Mouse (Mus musculus): ENCODE results near the gene Napsa. TPM values are rescaled to one million over a fixed set of nuclear protein-coding genes. Genes with fewer than 3 reads are reported as not detected.

Napsa gene
- 0.88 TPM in 1 of 2 replicates, not detected in the other for total RNA-seq (2021)
- long read RNA-seq = 0 reads

DNA sequence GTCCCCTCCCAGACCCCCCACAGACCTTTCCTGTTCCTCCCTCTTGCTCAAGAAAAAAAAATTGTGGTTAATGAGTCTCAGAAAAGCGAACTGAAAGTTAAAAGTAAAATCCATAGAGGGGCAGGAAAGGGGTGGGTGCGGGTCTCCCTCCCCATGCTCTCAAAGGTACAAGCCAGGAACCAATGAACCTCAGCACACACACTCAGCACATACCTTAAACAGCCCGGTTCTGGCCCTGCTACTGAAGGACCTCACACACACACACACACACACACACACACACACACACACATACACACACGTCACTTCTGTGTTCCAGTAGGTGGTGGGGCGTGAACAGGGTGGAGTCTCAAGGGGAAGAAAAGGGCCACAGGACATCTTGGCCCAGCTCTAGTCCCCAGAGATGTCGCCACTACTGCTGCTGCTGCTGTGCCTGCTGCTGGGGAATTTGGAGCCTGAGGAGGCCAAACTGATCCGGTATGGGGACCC lies at the start of gene Napsa:
Gene Napsa (plus strand): TSS at position 168 of the 489 bp plus-strand sequence.
- DNase-seq = no peak

DNA sequence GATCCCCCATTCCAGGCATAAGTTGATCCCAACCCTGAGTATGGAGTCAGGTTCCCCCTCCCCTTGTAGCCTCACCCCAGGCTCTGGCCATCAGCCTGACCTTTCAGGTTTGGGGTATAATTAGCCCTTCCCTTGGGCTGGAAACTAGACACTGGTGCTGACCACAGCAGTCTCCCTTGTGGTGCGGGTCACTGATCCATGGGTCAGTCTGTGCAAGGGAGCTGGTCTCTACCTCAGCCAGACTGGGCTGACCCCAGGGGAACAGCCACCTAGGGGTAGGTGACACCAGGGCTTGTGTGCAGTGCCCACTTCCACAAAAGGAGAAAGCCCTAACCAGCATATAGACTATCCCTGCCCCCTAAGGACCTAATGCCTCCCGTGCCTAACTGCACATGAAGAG lies 49.1 kb upstream of the Napsa start:
- DNase-seq = no peak

DNA sequence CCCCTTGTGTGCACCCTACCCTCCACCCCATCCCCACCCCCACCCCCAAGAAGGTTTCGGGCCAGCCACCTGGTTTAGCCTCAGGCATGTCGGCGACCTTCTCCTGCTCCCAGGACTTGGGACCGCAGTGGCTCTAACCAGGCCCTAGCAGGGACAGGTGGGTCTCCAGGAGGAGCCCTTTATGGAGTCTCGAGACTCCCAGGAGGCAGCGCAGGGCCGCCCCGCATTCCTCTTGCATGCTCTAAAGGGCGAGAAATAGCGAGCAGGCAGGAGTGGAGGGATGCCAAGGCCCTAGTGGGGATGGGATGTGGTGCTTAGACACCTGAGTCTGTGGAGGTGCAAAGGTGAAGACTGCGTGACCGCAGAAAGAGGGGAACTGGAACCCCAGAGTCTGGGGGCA lies 47.7 kb upstream of the Napsa start, which contains the start of gene Mybpc2:
Gene Mybpc2 (minus strand): TSS at position 155 of the 400 bp plus-strand sequence.
- no peak for DNase-seq

DNA sequence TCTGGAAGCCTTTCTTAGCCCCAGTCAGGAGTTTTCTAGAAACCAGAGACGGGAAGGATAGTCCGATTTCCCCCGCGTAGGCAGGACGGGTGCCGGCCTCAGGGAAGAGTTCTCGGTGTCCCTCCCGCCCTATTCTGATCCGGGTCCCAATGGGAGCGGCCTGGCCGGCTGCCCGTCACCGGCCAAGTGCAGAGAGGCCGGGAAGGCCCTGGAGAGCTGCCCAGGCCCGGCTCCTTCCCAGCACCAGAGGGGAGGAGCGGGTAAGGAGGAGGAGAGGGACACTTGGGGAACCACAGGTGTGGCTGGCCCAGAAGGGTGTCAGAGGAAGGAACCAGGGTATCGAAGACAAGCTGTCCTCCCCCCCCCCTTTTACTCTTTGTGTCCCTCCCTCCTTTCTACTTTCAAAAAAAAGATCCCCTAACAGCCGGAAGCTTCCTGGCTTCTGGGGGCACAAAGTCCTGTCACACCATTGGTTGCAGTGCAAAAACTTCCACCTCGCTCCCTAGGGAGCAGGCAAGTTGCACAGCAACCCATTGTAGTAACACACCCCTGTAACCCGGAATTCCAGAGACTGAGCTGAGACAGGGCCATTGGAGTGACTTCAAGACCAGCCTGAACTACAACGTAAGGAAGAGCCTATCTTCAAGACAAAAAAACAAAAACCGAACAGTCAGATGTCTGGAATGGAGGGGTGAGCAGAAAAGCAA lies 46.9 kb upstream of the Napsa start:
- DNase-seq = peak; percentile 89

DNA sequence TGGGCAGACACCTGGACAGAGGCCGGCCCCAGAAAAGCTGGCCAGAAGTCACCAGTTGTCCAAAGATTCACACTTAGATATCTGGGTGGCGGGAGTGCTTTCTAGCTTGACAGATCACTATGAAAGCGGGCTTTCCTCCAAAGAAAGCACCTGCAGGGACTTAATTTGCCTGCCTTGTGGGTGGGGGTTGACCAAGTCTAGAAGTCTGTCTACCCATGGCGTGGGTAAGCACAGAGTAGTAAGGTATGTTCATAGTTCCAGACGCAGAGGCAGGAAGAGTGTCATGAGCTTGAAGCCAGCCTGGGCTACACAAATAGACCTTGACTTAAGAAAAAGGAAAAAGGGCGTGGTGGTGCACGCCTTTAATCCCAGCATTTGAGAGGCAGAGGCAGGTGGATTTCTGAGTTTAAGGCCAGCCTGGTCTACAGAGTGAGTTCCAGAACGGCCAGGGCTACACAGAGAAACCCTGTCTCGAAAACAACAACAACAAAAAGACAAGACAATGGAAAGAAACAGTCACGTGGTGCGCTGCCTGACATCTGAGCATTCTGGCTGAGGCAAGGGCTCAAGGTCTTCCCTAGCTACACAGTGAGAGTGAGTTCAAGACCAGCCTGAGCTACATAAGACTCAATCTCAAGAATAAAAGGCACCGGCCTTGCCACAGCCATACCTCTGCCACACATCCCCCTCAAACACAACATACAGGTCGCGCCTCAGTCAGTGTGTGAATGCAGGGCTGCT lies 45.6 kb upstream of the Napsa start:
- no peak for DNase-seq

DNA sequence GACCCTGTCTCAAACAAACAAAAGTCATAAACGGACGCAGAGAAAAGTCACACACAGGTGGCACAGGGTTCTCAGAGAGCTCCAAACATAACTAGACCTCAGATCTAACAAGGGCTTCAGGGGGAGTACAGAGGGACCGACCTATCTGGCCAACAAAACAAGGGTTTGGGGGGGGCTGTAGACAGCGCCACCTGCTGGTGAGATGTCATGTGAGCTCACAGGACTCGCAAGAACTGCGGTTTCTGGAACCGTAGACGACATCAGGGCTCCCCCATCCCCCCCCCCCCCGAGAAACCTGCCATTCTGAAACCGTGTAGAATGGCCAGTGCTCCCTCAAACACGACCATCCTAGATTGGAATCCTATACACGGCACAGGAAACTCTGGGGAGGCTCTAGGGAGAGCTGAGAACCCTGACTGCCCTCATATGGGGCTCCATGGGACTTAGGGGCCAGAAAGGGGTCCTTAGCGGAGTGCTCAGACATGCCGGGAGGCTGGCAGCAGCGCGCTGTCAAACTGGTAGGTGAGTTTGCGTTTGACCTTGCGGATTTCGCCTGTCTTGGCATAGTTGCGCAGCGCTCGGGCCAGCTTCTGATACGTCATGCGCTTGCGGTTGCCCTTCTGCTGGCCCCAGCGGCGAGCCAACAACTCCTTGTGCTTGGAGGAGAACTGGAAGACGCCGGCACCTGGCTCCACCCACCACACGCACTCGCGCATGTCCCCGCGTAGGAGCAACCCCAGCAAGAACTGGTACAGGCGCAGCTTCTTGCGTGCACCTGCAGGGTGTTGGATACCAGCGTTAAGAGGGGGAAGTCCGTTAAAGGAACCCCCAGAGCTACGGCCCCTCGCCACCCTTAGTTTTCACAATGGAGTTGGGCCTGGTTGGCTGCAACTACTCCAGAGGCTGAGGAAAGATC lies 44.4 kb upstream of the Napsa start:
- DNase-seq = peak; percentile 70

DNA sequence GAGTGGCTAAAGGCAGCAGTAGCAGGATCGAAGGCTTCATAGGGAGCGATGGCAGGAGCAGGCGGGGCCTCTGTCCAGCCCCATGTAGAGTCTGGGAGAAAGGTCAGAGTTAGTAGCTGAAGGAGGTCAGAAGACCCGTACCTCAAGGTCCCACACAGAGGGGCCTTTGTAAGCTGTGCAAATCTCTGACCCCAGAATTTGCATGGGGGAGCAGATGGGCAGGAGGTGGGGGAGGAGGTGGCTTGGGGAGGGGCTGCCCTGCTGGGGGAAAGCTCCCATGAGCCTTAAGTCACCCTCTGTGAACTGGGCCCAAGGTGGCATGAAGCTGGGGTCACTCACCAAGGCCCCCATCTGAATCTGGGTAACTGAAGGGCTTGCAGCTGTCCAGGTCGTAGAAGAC lies 42.7 kb upstream of the Napsa start:
- DNase-seq = no peak

DNA sequence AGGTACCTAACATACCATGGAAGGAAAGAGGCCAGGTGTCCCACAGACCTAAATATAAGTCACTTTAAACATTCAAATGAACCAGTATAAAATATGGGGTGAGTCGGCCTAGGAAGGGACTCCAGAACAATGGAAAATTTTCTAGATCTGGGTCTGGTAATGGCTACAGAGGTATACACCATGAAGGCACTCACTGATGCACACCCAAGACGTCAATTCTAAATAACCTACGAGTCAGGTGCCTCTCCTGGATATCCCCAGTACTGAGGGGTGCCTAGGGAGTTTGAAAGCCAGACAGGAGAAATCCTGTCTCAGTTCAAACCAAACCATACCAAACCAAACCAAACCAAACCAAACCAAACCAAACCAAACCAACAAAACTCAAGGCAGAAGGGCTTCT lies 41.7 kb upstream of the Napsa start:
- no peak for DNase-seq

DNA sequence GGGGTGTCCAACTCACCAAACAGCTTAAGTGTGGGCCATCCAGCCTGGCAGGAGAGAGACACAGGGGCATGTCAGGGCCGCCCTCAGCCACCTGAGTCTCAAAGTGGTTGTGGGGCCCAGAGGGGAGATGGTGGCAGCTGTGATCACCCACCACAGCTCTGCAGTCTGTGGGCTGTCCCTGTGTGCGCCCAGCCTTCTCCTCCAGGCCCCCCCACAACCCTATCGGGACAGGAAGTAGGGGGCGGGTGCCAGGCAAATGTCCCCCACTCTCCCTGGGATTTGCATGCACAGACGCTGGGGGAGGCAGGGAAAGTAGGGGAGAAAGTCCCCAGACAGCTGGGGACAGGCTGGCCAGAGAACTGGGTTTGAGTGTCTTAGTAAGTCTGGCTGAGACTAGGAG lies 41.0 kb upstream of the Napsa start:
- no peak for DNase-seq

DNA sequence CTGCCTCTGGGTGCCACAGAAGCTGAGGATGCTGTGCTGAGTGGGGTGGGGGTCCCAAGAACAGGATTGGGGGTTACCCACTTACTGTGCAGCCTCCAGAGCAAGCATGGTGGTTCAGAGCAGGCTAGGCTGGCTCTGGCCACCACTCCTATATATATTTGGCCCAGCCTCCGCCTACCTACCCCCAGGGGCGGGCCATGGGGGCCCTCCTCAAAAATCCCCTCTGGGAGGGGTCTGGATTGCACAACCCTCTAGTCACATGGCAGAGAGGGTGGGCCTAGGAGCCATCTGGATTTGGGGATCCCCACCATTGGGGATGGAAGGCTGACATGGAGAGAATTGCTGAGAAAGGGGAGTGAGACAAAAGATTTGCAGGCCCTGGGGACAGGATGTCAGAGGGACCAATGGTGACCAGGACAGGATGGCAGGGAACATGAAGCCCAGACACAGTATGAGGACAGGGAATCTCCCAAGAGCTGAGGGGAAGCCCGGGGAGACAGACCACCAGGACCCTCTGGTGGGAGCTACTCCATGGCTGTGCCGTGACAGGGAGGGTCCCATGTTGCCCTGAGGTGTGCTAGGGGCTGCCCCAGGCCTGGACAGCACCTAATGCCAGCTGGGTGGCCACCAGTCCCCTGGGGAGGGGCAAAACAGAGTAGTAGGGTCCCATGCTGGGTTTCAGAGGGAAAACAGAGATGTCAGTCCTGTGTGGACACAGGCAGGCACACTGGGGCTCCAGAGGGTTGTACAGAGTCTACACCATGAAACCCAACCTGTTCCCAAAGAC lies 40.0 kb upstream of the Napsa start, which contains the start of gene Spib:
Gene Spib (minus strand): TSS at position 126 of the 787 bp plus-strand sequence.
- no peak for DNase-seq

DNA sequence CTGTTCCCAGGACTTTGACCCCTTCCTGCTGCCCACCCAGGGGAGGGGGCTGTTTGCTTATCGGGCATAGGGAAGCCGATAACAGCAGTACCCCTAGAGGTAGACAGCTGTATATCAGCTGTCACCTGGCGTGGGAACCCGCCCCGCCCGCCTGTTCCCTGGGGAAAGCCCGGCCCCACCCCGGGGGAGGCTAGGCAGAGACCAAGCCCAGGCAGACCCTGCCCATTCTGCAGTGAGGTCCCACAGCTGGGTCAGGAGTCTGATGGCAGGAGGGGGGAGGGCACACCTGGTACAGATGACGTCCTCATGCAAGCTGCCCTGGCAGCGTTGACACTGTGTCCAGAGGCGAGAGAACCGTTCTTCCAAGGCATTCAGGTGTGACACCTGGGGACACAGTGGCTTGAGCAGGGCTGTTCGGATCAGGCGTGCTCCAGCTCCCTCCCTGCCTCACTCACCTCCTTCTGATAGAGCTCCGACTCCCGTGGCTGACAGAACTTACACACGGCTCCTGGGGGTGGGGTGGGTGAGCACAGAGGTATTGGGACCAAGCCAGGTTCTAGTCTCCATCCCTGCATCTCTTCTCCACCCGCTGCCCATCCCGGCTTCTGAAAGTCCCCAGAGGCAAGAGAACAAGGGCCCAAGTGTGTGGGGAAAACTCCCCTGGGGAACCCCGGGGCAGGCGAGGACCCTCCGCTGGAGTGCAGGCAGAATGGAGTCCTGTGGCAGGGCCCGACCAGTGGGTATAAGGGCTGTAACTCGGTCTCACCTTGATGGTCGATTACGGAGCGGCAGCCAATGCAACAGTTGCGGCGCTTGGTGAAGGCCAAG lies 39.0 kb upstream of the Napsa start:
- DNase-seq = no peak

DNA sequence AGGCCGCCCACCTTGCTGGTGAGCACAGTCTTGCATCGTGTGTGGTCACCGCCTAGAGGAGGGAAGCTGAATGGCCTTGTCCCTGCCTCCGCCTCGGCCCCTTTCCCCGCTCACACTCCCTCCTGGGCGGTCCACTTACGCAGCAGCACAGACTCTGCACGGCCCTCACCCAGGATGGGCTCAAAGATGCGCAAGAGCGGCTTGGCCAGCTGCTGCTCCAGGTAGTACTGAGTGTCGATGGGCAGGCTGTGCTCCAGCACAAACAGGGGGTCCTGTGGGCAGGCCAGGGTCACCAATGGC lies 38.5 kb upstream of the Napsa start:
- no peak for DNase-seq

DNA sequence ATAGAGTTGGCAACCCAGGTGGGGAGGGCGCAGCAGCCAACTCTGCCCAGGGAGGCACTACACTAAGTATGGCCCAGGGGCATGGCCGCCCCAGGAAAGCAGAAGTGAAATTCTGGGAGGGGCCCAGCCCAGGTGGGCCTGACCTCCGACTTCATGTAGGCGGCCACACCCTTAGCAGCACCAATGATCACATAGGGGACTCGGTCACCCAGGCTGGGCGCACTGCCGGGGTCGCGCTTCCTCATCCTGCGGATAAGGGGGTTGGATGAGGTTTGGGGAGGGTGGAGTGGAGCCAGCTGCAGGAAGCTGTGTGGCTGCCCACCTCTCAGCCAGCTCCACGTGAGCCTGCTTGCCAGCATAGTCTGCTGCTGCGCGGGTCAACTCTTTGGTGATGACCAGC lies 37.9 kb upstream of the Napsa start:
- DNase-seq = no peak

DNA sequence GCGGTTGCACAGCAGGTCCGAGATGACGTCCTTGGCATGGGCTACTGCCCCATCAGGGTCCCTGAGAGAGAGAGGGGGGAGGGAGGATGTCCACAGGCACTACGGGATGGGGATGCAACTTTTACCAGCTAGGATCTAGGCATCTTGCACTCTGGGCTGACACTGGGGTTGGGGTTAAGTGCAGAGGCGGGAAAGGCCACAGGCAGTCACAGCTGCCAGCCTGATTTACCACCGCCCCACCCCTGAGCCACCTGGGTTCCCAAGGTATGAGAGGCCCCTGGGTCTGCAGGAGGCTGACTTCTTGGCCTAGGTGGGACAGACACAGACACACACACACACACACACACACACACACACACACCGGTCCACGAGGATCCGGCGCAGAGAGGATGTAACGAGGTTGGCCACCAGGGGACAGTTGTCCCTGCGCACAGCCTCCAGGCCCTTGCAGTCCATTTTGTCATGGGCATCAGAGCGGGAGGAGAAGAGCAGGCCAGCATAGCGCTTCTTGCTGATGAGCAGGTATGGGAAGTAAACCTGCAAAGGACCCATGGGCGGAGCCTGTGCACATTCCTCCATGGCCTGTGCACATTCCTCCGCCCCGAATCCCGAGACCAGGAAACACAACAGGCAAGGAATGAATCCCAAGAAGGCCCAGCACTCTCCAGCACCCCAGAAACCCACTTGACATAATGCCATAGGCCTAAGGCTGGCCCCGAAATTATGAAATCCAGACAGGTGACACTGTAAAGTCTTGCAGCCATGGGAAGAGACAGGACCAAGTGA lies 37.3 kb upstream of the Napsa start:
- no peak for DNase-seq

DNA sequence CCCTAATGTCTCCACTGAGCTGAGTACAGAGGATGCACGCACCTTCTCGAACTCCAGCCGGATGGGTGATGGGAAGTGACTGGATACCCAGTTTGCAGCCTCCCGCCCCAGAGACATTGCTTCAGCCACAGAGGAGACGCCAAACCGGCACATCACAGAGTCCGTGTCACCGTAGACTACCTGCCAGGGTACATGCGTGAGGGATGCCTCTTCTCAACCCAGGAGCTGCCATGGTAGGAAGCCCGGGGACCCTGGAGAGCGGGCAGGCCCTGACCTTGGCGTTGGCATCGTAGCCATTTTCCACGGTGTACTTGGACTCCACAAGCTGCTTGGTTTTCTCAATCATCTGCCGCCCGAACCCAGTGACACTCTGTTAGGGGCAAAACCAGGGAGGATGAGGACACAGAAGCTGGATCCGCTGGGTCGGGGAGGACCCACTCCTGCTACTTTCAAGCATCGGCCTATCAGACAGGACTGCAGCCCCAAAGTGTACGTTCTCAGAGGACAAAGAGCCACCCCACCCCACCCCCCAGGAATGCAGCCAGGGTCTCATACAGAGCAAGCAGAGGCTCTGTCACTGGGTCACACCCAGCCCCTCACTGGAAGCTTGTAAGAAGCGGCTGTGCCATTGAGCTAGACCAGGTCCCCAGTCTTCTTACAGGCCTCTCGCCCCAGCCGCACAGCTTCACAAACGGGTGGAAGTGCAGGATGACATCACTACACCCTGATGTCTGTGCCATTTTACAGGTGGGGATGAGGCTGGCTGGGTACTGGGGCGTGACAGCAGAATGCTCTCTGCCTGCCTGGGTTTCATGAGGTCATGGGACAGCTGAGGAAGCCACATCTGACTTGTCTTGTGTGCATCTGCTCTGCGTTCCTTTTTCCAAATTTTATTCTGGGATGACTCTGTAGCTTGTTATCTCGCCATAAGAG lies 36.3 kb upstream of the Napsa start:
- no peak for DNase-seq

DNA sequence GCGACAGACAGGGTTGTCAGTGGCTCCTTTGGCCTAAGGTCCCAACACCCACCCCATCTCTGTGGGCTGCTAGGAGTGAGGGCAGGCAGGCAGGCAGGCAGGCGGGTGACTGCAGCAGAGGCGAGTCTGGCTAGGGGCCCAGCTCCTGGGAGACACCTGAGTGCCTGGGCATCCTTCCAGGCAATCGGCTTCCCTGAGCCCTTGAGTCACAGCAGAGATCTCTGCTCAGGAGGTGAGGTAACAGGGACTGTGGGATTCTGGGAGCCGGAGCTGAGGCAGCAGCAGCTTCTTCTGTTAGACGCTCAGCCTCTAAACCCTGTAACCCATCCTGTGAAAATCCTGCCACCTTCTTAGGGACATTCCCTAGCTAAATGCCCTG lies 35.6 kb upstream of the Napsa start:
- no peak for DNase-seq

DNA sequence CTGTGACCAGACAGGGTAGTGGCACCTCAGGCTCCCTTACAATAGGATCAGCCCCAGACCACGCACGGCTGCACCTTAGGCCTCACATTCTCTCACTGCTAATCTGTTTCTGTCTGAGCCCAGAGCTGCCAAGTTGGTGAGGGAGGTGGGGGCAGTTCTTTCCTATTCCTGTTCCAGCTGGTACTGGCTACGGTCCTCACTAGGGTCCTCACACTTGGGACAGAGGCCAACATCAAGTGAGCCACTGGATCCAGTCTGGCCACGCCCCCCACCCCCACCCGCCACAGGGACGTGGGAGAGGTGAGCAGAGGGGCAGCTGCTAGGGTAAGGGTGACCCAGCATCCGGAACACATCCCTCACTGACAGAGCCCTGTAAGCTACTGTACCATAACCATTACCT lies 35.2 kb upstream of the Napsa start:
- no peak for DNase-seq

DNA sequence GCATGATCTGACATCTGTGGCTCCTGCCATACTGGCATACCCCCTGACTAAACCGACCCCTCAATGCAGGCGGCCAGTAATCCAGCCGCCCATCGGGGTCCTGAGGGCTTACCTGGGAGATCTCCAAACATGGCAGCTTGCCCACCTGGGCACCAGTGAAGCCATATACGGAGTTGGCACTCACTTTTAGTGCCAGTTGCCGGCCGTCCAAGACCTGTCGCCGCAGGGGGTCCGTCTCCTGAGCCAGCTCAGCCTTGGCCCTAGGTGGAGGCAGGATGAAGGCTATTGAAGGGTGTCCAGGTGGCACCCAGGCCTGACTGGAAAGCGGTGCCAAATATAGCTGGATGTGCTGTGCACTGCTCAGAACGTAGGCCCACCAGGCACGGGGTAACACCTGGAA lies 34.7 kb upstream of the Napsa start:
- no peak for DNase-seq
